8 mouse cellular contexts compared by ENCODE assay signal in genomic region chr11:119228091-119228781, GRCm38 (mm10). TPM values are rescaled to one million over a fixed set of nuclear protein-coding genes. Genes with fewer than 3 reads are reported as not detected.
A peak's percentile ranks its signal among the peaks of the same experiment; 100 is the strongest.
DNase-seq lines count a peak whose midpoint lies in the region; ATAC-seq lines count a peak whose summit lies in the region.

Tbc1d16 (minus strand) TSS chr11:119228499.
Ccdc40 (plus strand) TSS chr11:119228572.

- peaks cover 22% of the 10 kb centered on the region for H3K4me1 ChIP-seq in intestine, embryonic 15.5 days (replicated peaks)
- peaks cover 49% of the 10 kb centered on the region for H3K4me1 ChIP-seq in limb, embryonic 15.5 days
- H3K4me1 ChIP-seq in midbrain, embryonic 14.5 days (ENCODE audit: control insufficient read depth, insufficient read depth, low read length), result peaks cover 37% of the 10 kb centered on the region
- H3K4me1 ChIP-seq in stomach, embryonic 14.5 days (ENCODE audit: control insufficient read depth, insufficient read depth, low read length), result peaks cover 19% of the 10 kb centered on the region

- peak within 1 kb of the TSS; percentile 99 for H3K4me2 ChIP-seq in intestine, embryonic 15.5 days (replicated peaks)
- H3K4me2 ChIP-seq in limb, embryonic 15.5 days, result peak within 1 kb of the TSS; percentile 99
- H3K4me2 ChIP-seq in midbrain, embryonic 14.5 days (ENCODE audit: low read length), result peak within 1 kb of the TSS; percentile 94
- H3K4me2 ChIP-seq in stomach, embryonic 14.5 days (replicated peaks; ENCODE audit: low read depth, low read length), result peak within 1 kb of the TSS; percentile 98

- H3K4me3 ChIP-seq in intestine, embryonic 15.5 days (replicated peaks), result peak within 1 kb of the TSS; percentile 77
- peak within 1 kb of the TSS; percentile 66 for H3K4me3 ChIP-seq in limb, embryonic 15.5 days
- peak within 1 kb of the TSS; percentile 85 for H3K4me3 ChIP-seq in midbrain, embryonic 14.5 days (replicated peaks; ENCODE audit: low read depth, low read length)
- peak within 1 kb of the TSS; percentile 64 for H3K4me3 ChIP-seq in stomach, embryonic 14.5 days (ENCODE audit: low read depth, low read length)

- no peaks in the 10 kb centered on the region for H3K9me3 ChIP-seq in intestine, embryonic 15.5 days
- no peaks in the 10 kb centered on the region for H3K9me3 ChIP-seq in limb, embryonic 15.5 days
- no peaks in the 10 kb centered on the region for H3K9me3 ChIP-seq in midbrain, embryonic 14.5 days (ENCODE audit: control insufficient read depth, low read length)
- no peaks in the 10 kb centered on the region for H3K9me3 ChIP-seq in stomach, embryonic 14.5 days (ENCODE audit: control insufficient read depth, low read depth, low read length)

- peak; percentile 80 for ATAC-seq in granulocyte monocyte progenitor cell, adult 5-6 weeks (replicated peaks; ENCODE audit: poor library complexity, severe bottlenecking)
- peak; percentile 96 for ATAC-seq in intestine, embryonic 15.5 days
- peak; percentile 85 for ATAC-seq in limb, embryonic 15.5 days (ENCODE audit: insufficient number of reproducible peaks, low FRiP score, low TSS enrichment, low read depth)
- peak; percentile 83 for ATAC-seq in midbrain, embryonic 14.5 days (ENCODE audit: low FRiP score, low TSS enrichment)
- peak; percentile 91 for ATAC-seq in stomach, embryonic 14.5 days (ENCODE audit: insufficient number of reproducible peaks, insufficient read depth, low FRiP score, low read depth)

- H3K27me3 ChIP-seq in intestine, embryonic 15.5 days (replicated peaks), result 0 out of 2 replicates have a peak, but pooled peaks cover 2% of the 10 kb centered on the region
- 0 out of 2 replicates have a peak, but pooled peaks cover 6% of the 10 kb centered on the region for H3K27me3 ChIP-seq in limb, embryonic 15.5 days
- H3K27me3 ChIP-seq in midbrain, embryonic 14.5 days (ENCODE audit: control insufficient read depth, insufficient read depth, low read length), result no peaks in the 10 kb centered on the region
- no peaks in the 10 kb centered on the region for H3K27me3 ChIP-seq in stomach, embryonic 14.5 days (ENCODE audit: control insufficient read depth, insufficient read depth, low read length)

- WGBS in intestine, embryonic 15.5 days, result under 1% methylated on average over 58 of the region's 66 CpGs
- WGBS in limb, embryonic 15.5 days, result 1% methylated on average over 64 of the region's 66 CpGs
- WGBS in midbrain, embryonic 14.5 days, result under 1% methylated on average over 57 of the region's 66 CpGs
- under 1% methylated on average over 61 of the region's 66 CpGs for WGBS in stomach, embryonic 14.5 days

- peak; percentile 56 for DNase-seq in ovary, postnatal 10 days (ENCODE audit: low spot score)
- DNase-seq in ovary, adult 18-20 months (ENCODE audit: low spot score), result no peak
- peak; percentile 79 to 87 for DNase-seq in cerebellum, postnatal 25 days
- peak; percentile 92 for DNase-seq in midbrain, embryonic 14.5 days

- peak within 1 kb of the TSS; percentile 73 for H3K9ac ChIP-seq in intestine, embryonic 15.5 days
- peak within 1 kb of the TSS; percentile 59 for H3K9ac ChIP-seq in limb, embryonic 15.5 days
- H3K9ac ChIP-seq in midbrain, embryonic 14.5 days (replicated peaks; ENCODE audit: low read length), result peak within 1 kb of the TSS; percentile 90
- H3K9ac ChIP-seq in stomach, embryonic 14.5 days (replicated peaks; ENCODE audit: low read depth, low read length), result peak within 1 kb of the TSS; percentile 66

- H3K36me3 ChIP-seq in intestine, embryonic 15.5 days, result no peaks in the 10 kb centered on the region
- no peaks in the 10 kb centered on the region for H3K36me3 ChIP-seq in limb, embryonic 15.5 days
- no peaks in the 10 kb centered on the region for H3K36me3 ChIP-seq in midbrain, embryonic 14.5 days (ENCODE audit: control insufficient read depth, insufficient read depth, low read length)
- H3K36me3 ChIP-seq in stomach, embryonic 14.5 days (ENCODE audit: control insufficient read depth, insufficient read depth, low read length), result no peaks in the 10 kb centered on the region

- peak within 1 kb of the TSS; percentile 32; the same call in 1 of the 2 replicates for H3K27ac ChIP-seq in intestine, embryonic 15.5 days
- peak within 1 kb of the TSS; percentile 54 for H3K27ac ChIP-seq in limb, embryonic 15.5 days
- H3K27ac ChIP-seq in midbrain, embryonic 14.5 days (replicated peaks; ENCODE audit: low read depth, low read length), result peak within 1 kb of the TSS; percentile 70
- peak within 1 kb of the TSS; percentile 52 for H3K27ac ChIP-seq in stomach, embryonic 14.5 days (ENCODE audit: low read length)

RNA-seq across cellular contexts. Expression of gene Tbc1d16, which starts in this region (rescaled TPM):
- total RNA-seq in granulocyte monocyte progenitor cell, adult 5-6 weeks (2014; fragmentation: Nextera tagmentation), result 3.3 and 8.6 TPM in 2 replicates
- 2.1 and 3.0 TPM in 2 replicates for total RNA-seq in granulocyte monocyte progenitor cell, adult 5-6 weeks (2017)
- 13.9 and 15.3 TPM in 2 replicates for polyA plus RNA-seq in intestine, embryonic 15.5 days (2015; fragmentation: Nextera tagmentation; extraction: Ambion mirVana)
- polyA plus RNA-seq in limb, embryonic 15.5 days (2015; fragmentation: Nextera tagmentation; extraction: Ambion mirVana), result 17.4 and 18.3 TPM in 2 replicates
- polyA plus RNA-seq in midbrain, embryonic 14.5 days (2014; fragmentation: Nextera tagmentation; extraction: Ambion mirVana), result 36.1 and 41.1 TPM in 2 replicates
- polyA plus RNA-seq in stomach, embryonic 14.5 days (2014; fragmentation: Nextera tagmentation; extraction: Ambion mirVana), result 14.8 and 15.9 TPM in 2 replicates

RNA-seq across cellular contexts. Expression of gene Ccdc40, which starts in this region (rescaled TPM):
- 7.3 and 12.0 TPM in 2 replicates for total RNA-seq in granulocyte monocyte progenitor cell, adult 5-6 weeks (2014; fragmentation: Nextera tagmentation)
- total RNA-seq in granulocyte monocyte progenitor cell, adult 5-6 weeks (2017), result 9.0 and 11.8 TPM in 2 replicates
- polyA plus RNA-seq in intestine, embryonic 15.5 days (2015; fragmentation: Nextera tagmentation; extraction: Ambion mirVana), result 2.5 and 2.6 TPM in 2 replicates
- 1.9 and 2.2 TPM in 2 replicates for polyA plus RNA-seq in limb, embryonic 15.5 days (2015; fragmentation: Nextera tagmentation; extraction: Ambion mirVana)
- polyA plus RNA-seq in midbrain, embryonic 14.5 days (2014; fragmentation: Nextera tagmentation; extraction: Ambion mirVana), result 12.2 and 13.3 TPM in 2 replicates
- polyA plus RNA-seq in stomach, embryonic 14.5 days (2014; fragmentation: Nextera tagmentation; extraction: Ambion mirVana), result 4.1 and 4.3 TPM in 2 replicates
